Mouse (Mus musculus) left cerebral cortex, adult 11 months (tissue): ENCODE data around the gene Sdad1.

Experiments used
- DNase-seq: peaks from one replicate; pipeline ENCODE4 v3.0.0; 2022; ENCODE audit warnings: low spot score

Sdad1 gene

DNA sequence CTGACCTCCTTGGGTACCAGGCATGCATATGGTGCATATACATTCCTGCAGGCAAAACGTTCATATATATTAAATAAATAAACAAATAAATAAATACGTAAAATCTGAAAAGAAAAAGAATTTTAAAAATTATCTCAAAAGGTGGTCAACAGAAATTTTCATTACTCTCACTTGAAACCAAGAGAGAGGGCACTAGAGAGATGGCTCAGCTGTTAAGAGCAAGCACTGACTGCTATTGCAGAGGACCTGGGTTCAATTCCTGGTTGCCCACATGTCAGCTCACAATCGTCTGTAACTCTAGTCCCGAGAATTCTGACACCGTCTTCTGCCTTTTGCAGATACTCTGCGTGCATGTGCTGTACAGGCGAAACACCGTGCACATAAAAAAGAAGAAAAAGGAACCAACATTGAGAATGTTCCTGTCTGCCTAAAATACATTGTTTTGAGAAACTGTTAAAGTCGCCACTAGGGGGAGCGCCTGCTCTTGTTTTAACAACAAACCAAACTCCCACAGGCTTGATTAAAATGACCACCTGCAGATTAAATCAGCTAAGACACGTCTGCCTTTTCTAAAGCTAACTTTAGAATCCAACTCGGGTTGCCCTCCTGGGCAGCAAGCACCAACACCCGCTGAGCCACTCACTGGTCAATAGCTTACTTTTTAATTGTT, 1.9 kb upstream of the Sdad1 start:
- DNase-seq: peak; percentile 81

DNA sequence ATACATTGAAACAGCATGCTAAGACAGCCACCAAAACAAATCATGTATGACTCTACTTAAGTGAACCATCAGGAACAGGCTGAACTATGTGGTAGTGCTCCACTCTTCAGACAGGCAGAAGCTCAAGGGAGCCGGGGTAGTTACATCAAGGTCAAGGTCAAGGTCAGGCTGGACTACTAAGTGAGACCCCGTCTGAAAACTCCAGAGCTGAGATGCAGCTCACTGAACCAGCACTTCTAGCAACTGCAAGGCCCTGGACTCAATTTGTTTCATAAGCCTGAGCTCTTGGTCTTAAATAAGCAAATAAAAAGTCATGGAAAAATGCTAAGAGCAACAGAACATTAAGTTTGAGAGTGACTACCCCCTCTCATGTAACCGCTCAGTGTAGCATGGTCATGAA, 6.0 kb downstream of the Sdad1 start:
- DNase-seq: no peak

DNA sequence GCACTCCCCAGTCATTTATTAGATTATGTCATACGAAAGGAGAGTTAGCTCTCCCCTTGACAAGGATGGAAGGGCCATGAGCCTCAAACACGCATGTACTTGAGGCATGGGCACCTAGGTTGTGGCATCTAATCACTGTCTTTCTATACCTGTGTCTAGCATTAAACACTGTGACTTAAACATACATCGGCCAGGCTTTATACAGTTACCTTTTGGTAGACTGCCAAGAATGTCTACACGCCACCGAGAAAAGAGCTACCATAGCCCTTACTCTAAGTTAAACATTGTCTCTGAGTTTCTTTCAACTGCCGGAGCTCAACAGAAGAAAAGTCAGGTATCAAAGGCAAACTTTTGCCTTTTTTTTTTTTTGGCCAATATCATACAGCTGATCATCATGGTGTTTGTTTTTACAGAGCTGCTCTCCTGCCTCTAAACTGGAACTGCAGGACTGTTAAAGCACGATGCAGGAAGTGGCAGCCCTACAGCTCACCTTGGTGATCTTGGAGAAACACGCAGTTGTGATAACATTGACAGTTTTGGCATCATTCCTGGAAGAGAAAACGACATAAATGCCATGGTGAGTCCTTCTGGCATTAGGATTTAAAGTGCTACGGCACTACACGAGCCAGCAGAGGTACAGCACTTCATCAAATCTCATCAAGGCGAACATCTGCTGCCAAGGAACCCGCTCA, 8.0 kb downstream of the Sdad1 start:
- no peak for DNase-seq

DNA sequence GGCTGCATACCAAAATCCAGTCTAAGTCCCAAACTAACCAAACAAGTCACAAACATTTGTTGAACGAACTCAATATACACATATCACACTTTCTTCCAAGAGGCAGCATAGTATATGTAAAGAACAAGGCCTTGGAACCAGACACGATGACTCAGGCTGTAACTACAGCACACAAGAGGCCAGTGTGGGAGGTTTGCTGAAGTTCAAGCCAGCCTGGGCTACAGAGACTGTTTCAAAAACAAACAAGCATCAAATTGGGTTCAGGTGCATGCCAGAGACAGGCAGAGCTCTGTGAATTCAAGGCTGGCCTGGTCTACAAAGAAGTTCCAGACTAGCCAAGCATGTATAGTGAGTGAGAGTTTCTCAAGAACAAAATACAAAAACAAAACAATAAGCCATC, 15.8 kb downstream of the Sdad1 start:
- no peak for DNase-seq

DNA sequence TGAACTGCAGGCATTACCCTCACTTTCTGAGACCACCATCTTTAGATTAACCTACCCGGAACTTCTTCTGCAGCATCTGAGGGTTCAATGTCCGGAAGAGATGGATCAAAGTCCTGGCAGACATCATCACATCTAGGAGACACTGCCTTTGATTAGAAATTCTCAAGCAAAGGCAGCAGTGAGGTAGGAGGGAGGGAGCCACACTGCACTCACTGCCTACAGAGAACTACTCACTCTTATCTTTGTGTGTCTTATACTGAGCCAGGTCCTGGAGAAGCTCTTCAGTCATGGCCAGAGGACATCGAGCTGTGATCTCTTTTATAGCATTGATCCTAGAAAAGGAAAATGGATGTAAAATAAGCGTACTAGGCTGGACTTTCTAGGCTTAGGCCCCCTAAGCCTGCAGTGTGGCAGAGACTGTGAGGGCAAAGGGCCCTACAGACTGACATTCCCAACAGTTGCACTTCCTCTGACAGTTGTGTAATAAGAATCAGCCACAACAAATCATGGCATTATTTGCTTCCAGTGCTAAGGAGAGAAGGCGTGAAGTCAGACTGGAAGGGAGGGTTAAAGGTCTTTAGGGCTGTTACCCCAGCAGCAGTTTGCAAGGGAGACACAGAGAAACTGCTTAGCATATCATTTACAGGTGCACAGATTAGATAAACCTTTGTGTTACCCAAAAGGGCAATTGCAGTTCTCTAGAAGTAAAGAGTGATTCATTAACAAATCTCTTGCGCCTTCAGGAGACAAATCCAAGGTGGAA, 18.4 kb downstream of the Sdad1 start:
- DNase-seq: no peak

DNA sequence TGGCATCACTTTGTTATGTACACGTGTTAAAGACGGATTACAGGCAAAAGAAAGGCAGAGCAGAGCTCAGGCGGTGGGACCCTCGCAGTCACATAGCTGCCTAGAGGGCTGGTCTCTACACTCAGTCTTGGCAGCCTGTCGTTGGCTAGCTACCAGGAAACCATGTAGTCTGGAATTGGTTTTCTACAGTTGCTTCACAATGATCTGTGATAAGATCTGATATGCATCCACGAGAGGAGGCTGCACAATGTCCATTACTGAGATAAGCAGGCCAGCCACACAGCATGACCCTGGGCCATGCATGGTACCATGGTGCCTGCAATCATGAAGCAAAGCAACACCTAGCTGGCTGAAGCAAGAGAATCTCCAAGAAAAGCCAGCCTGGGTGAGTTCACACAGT, 22.4 kb downstream of the Sdad1 start:
- DNase-seq: no peak

DNA sequence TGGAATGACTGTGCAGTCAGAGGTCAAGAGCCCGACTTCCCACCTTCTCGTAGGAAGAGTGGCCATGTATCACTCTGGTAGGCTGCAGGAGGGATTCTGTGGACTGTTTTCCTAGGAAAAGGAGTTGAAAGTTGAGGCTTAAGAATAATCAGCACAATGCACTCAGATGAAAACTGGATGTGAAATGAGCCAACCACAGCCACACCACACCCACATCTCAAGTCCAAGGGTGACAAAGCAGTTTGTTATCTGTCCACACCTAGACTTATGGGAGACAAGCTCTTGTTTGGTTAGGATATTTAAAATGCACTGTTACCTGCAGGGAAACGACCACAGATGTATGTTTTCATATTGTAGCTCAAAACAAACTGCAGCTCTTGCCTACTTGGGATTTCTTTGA, 27.2 kb downstream of the Sdad1 start:
- DNase-seq: no peak

DNA sequence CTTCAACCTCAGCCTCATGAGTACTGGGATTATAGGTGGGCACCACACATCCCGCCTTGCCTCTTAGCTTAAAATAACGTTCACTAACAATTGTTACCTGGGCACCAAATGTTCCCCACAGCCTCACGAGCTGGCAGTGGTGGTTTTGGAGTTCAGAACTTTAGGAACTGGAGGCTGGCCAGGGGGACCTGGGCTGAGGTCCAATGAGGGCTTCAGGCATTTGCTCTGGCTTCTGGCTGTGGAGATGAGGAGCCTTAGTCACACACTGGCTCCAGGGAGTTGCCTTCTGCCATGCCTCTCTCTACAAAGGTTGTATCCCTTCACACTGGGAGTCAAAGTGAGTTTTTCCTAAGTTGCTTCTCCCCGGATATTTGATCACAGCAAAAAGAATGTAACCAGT, 27.7 kb downstream of the Sdad1 start:
- no peak for DNase-seq

DNA sequence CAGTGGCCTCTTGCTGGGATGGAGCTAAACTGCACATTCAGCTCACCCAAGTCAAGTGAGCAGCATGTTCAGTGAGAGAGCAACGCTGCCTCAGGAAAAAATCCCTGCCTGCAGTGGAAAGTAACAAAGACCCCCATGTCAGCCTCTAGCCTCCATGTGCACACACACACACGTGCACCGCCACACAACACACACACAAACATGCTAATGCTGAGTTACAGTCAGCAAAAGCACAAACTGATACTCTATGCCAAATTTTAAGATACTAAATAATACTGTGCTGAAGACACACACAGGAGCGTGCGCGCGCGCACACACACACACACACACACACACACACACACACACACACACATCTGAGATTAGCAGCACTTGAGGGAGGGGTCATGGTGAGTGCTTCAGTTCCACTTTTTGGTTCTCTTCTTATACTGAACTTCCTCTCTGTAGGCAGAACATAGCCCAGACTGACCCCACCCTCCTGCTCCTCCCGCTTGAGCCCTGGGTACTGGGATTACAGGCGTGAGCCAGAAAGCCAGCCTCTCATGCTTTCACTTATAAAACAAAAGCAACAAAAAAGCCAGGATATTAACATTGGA, 31.2 kb downstream of the Sdad1 start:
- no peak for DNase-seq

DNA sequence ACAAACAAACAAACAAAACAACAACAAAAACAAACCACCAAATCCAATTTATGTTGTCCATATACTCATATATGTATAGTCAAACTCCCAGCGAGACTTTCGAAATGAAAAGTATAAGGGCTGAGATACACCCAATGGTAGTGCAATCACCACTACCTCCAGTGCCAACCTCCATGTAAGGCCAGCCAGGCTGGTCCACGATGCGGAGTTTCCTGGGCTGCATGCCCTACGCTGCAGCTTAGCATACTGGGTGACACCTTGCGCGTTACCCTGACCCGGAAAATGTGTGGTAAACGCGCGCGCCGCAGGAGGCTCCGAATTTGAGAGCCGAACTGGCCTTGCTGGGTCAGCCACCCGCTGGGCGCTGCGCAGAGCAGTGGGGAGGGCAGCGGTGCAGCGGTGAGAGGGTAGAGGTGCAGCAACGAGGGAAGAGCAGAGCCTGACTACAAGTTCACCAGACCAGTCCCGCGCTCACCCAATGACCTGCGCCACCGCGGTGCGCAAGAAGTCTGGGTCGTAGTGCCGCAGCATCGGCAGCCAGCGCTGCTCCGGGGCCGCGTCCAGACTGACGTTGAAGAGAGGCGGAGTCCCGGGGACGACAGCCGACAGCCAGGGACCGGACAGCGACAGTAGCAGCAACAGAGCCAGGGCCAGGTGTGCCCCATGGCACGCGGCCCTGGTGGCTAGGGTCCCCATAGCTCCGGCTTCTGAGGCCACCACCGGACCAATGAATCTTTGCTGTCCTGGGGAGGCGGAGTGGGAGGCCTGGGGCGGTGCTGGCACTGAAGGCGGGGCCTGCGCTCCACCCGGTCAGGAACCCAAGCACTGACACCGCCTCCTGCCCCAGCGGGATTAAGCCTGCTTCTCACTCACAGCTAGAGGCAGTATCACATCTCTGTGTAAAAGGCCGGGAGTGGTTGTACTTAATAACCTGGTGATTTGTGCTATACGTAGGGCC, 32.6 kb downstream of the Sdad1 start, which contains the start of gene Naaa:
TSS of gene Naaa (minus strand) at position 734 of the 958 bp plus-strand sequence.
- peak; percentile 75 for DNase-seq

DNA sequence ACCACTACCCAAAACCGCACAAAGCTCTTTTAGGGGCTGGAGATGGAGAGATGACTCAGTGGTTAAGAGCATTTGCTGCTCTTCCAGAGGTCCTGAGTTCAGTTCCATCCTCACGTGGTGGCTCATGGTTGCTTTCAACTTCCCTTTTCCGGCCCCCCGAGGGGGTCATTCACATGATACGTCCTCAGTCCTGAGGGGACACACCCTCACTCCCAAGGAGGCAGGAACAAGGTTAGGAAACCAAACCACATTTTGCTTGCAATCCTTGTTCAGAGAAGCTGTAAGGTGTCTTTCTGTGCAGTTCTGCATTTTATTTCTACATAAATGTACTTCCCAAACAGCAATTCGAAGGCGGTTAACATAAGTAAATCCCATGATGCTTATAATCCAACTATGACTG, 39.8 kb downstream of the Sdad1 start:
- no peak for DNase-seq

DNA sequence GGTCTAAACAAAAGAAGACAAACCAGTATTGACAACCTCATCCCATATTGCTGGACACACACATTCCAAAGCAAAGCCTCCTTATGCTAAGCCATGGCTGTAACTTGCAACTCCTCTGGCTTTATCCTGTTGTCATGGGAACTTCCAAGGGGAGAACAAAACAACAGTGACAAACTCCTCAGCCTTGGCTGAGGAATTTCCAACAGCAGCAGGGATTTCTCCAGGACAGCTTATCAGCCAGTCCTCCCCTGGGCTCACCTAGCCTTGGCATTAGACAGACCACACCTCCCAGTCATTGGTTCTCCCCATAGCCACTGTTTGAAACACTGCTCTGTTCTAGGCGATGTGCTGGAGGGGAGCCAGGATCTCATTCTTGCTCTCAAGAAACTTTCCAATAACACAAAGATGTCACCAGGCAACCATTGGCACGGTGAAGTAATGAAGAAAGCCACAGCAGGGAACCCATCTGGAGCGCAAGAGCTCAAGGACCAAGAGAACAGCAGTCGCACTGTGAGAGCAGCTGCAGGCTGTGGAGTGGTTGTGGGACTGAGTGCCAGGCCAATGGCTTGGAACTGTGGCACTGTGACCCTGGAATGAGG, 46.4 kb downstream of the Sdad1 start:
- peak; percentile 59 for DNase-seq

DNA sequence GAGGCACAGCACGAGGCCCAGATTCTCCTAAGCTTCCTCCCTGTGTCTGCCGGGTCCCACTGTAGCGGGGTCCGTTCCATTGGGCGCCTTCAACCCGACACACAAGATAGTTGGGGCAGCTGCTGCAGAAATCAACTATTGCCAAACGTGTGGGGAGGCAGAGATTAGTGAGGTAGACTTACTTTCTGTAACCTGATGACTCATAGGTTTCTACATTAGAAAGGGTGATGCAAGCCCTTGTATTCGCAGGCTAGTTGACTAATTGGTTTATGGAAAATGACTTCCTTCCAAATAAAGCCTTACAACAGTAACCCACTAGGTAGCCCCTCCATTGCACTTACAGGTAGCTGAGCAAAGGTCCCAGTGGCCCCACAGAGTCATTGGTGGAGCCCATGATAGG, 47.6 kb downstream of the Sdad1 start:
- no peak for DNase-seq

DNA sequence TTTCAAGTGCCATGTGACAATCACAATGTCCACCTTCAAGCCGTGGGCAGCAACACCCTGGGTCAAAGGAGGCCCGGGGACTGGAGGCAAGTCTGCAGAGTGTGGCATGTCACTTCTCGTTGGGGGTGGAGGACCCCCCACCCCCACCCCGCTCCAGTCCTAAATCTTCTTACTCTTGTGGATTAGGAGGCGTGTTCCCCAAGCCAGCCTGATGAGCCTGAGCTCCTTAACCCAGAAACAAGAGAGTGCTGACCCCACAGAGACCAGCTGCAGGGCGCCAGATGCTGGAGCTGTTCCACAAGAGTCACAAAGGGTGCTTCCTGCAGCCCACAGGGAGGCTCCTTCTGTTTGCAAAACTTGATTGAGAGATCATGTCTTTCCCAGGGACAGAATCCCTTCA, 54.1 kb downstream of the Sdad1 start, which contains the start of gene Ppef2:
TSS of gene Ppef2 (minus strand) at position 61 of the 400 bp plus-strand sequence.
- no peak for DNase-seq

DNA sequence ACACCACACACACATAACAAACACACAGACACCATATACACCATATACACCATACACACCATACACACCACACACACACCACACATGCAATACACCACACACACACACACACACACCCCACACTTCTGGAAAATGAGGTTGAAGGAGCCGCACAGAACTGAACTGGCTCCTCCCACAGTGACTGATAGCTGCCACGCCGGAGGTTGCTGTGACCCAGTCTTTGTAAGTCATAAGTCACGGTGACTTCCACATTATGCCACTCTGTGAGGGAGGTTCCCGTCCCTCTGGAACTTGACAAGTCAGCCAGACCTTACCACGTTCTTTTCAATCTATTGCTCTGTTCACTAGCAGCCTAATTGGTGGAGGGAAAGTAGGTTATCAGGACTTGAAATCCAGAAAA, 55.8 kb downstream of the Sdad1 start:
- DNase-seq: no peak

DNA sequence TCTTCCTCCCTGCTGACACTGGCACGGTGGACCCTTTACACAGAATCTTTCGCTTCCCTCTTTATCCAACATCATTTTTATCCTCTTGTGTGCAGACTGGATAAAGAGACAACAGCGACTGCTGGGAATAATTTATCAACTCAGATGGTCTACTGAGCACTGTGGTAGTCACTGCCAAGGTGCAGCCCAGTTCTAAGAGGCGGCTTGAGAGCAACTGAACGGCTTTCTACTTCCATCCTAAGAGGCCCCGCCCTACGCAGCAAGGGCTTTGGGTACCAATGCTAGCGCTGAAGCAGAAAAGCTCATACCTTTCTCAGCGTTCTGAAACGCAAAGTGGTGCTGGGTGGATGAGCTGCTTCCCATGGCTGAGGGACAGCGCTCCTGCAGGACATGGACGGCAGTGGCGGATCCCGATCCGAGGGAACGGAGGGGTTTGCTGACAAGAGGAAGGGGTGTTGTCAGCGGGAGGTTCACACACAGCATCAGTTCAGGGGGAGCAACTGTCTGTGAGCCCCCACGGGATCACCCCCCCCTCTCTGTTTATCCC, 57.4 kb downstream of the Sdad1 start:
- DNase-seq: no peak

DNA sequence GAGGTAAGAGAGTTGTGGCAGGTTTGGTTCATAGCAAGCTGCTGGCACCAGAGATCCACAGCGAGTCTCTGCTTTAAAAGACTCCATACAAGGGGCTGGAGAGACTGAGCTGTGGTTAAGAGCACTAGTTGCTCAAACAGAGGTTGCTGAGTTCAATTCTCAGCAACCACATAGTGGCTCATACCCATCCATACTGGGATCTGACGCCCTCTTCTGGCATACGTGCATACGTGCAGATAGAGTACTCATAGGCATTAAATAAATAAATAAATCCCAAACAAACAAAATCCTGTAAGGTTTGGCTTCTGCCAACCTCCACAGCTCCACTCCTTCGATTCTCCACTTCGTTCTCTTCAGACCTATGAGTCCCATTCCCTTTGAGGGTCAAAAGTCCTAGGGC, 58.2 kb downstream of the Sdad1 start:
- no peak for DNase-seq

DNA sequence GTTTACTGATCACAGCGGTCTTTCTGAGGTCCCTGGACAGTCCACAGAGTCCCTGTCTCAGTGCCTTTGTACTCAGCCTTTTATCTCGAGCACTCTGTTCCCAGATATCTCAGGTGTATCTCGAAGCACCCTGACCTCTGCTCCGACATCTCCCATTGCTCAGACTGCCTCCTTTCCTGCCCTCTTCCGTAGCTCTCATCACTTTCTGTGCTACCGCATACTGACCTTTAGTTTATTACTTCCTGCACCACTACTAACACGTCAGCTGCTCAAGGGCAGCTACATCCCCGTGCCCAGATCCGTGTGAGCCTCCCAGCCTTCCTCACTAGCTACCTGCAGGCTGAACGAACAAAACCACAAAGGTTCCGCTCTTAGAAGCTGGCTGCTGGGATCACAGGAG, 61.7 kb downstream of the Sdad1 start:
- no peak for DNase-seq

DNA sequence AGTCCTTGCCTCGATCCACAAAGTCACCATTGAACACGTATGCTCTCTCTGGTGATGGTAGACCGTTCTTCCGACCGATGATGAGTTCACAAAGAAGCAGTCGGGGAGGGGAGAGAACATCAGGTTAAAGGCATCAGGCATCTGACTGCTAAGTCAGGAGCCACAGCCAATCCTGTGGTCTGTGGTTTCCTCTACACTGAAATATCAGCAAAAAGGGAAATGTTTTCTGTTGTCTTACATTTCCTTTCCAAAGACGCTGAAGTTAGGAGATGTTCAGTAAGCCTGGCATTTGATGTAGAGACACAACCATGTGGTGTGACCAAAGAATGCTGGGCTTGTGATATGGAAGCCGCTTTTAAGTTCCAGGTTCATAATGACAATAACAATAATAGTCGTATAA, 64.8 kb downstream of the Sdad1 start:
- DNase-seq: no peak

DNA sequence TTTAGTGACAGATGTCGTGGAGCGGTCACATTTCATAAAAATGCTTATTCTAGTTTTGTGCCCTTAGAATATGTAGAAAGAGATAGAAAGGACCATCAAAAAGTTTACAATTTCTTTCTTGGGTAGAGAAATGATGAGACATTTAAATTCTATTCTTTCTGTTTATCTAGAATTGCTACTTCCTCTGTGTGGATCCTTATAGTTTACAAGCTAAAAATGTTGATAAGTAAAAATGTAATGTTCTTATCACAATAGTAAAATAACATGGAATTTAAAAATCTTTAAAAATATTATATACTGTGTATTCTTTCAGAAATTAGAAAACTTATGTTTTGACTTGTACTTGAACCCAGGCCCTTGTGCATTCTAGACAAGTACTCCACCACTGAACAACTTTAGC, 65.4 kb downstream of the Sdad1 start:
- DNase-seq: no peak

DNA sequence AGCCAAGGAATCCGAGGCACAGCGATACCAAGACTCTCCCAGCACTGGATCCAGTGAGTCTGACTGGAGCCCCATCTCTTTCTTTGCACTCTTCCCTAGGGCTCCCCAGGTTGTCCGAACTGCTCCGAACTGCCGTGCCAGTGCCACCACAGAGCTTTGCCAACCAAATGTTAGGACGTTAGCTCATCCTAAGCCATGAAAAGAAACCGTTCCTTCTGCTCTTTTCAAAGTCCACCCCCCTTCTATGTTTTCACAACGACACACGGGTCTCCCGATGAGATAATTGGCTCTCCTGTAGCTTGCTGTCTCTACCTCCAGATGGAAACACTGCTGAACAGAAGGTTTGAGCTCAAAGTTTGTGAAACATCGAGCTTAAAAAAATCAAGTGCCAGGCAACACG, 69.5 kb downstream of the Sdad1 start:
- DNase-seq: no peak
